Mouse (Mus musculus): Measurements from ENCODE around the gene Mrpl12. TPM values are rescaled to one million over a fixed set of nuclear protein-coding genes. Genes with fewer than 3 reads are reported as not detected.

The Mrpl12 gene
- polyA plus RNA-seq, 1 experiment from 2014 or later = 113 TPM

DNA sequence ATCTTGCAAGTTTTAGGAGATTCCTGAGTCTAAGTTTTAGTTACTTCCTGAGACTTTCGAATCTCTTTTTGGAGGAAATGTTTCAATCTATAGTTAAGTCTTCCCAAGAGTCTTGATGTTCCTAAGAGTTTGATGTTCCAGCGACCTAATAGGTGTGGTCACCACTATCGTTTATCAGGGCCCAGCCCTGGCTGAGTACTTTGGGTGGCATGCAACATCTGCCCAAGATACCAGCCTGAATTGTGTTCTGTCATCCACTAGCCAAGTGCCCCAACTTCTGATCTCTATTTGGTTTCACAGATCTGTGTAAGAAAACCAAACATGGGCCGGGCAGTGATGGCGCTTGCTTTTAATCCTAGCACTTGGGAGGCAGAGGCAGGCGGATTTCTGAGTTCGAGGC, 29.0 kb upstream of the Mrpl12 start:
- Histone ChIP-seq H3K4me1 (peaks cover 20% of the 10 kb centered on the region), H3K9me3 (no peaks in the 10 kb centered on the region), H3K4me3 (no peak overlapping the region), H3K36me3 (peaks cover 10% of the 10 kb centered on the region), H3K4me2 (no peak overlapping the region), H3K9ac (no peak overlapping the region), H3K27me3 (no peaks in the 10 kb centered on the region), H3K27ac (no peak overlapping the region)
- WGBS = 93% methylated on average over 7 of the region's 7 CpGs
- no peak for ATAC-seq (ENCODE audit: insufficient number of reproducible peaks, low FRiP score, low TSS enrichment, low read depth)

DNA sequence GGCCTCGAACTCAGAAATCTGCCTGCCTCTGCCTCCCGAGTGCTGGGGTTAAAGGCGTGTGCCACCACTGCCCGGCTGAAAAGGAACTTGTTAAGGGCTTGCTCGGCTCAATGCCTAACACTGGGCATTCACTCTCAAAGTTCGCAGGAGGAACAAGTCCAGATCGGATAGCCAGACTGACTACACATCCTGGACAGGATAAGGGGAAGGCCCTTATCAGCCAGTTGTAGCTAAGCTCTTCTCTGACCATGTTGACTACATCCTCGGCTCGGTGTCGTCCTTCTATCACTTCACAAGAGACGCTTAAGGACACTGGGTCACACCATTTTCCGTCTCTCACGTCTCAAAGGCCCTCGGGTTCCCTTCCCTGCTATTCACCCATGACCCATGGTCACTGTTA, 27.0 kb upstream of the Mrpl12 start:
- no peak for ATAC-seq (ENCODE audit: insufficient number of reproducible peaks, low FRiP score, low TSS enrichment, low read depth)
- peaks cover 27% of the 10 kb centered on the region for H3K36me3 ChIP-seq

GRCm38 (mm10) chr11:120457772-120458751, 26.4 kb upstream of the Mrpl12 start, which contains the start of the genes Oxld1 and Ccdc137:
TSS of gene Oxld1 (minus strand) at chr11:120458068.
TSS of gene Ccdc137 (plus strand) at chr11:120458115.
- WGBS = 4% methylated on average over 62 of the region's 62 CpGs
- peak within 1 kb of the TSS; percentile 81 for H3K27ac ChIP-seq
- peak within 1 kb of the TSS; percentile 76 for H3K4me3 ChIP-seq
- H3K4me2 ChIP-seq = peak within 1 kb of the TSS; percentile 76
- peak within 1 kb of the TSS; percentile 95 for H3K9ac ChIP-seq
- H3K27me3 ChIP-seq = no peaks in the 10 kb centered on the region
- peaks cover 34% of the 10 kb centered on the region for H3K36me3 ChIP-seq
- H3K9me3 ChIP-seq = no peaks in the 10 kb centered on the region
- peak; percentile 83; the same call in 1 of the 2 replicates for ATAC-seq (ENCODE audit: insufficient number of reproducible peaks, low FRiP score, low TSS enrichment, low read depth)
- peaks cover 20% of the 10 kb centered on the region for H3K4me1 ChIP-seq

More for the DNA sequence above, 27.0 kb upstream of the Mrpl12 start:
- Histone ChIP-seq H3K9me3 (no peaks in the 10 kb centered on the region), H3K4me1 (peaks cover 20% of the 10 kb centered on the region), H3K4me2 (peak overlapping the region; percentile 76), H3K4me3 (peak overlapping the region; percentile 76), H3K27ac (peak overlapping the region; percentile 81), H3K27me3 (no peaks in the 10 kb centered on the region), H3K9ac (peak overlapping the region; percentile 95)
- WGBS = 29% methylated on average over 14 of the region's 14 CpGs

GRCm38 (mm10) chr11:120458847-120459597, 25.4 kb upstream of the Mrpl12 start:
- Histone ChIP-seq H3K27me3 (no peaks in the 10 kb centered on the region), H3K36me3 (peaks cover 43% of the 10 kb centered on the region), H3K9ac (peak overlapping the region; percentile 95; the same call in 1 of the 2 replicates), H3K27ac (no peak overlapping the region), H3K4me1 (peaks cover 20% of the 10 kb centered on the region), H3K4me2 (peak overlapping the region; percentile 76), H3K9me3 (no peaks in the 10 kb centered on the region), H3K4me3 (peak overlapping the region; percentile 76)
- ATAC-seq (ENCODE audit: insufficient number of reproducible peaks, low FRiP score, low TSS enrichment, low read depth) = no peak
- WGBS = 62% methylated on average over 6 of the region's 6 CpGs

DNA sequence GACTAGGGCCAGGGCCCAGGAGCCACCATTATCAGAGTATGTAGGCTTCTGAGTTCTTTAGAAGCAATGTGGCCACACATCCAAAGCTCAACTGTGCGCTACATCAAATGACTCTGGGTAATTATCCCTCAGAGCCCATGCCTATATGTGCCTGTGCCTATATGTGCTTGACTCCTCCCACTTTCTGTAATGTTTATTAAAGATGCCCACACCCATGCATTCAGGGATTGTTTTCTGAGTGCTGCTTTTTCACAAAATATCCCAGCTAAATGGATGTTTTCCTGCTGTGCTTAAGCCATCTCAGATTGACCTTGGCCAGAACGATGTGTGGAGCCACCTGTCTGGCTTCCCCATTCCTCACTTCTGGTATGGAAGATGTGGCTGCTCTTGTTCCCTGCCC, 20.9 kb upstream of the Mrpl12 start:
- Histone ChIP-seq H3K4me3 (no peak overlapping the region), H3K27me3 (no peaks in the 10 kb centered on the region), H3K36me3 (peaks cover 52% of the 10 kb centered on the region), H3K9me3 (no peaks in the 10 kb centered on the region), H3K4me2 (no peak overlapping the region), H3K9ac (no peak overlapping the region), H3K27ac (no peak overlapping the region), H3K4me1 (peaks cover 33% of the 10 kb centered on the region)
- WGBS = 85% methylated on average over 2 of the region's 2 CpGs
- no peak for ATAC-seq (ENCODE audit: insufficient number of reproducible peaks, low FRiP score, low TSS enrichment, low read depth)

- WGBS = 81% methylated on average over 5 of the region's 5 CpGs
- peaks cover 56% of the 10 kb centered on the region for H3K36me3 ChIP-seq
- H3K27ac ChIP-seq = no peak overlapping the region
- ATAC-seq (ENCODE audit: insufficient number of reproducible peaks, low FRiP score, low TSS enrichment, low read depth) = no peak
- H3K9ac ChIP-seq = no peak overlapping the region
- H3K4me1 ChIP-seq = peaks cover 28% of the 10 kb centered on the region
- H3K27me3 ChIP-seq = no peaks in the 10 kb centered on the region
- H3K4me3 ChIP-seq = no peak overlapping the region
- no peaks in the 10 kb centered on the region for H3K9me3 ChIP-seq
- H3K4me2 ChIP-seq = no peak overlapping the region
Observed at GRCm38 (mm10) chr11:120464365-120464764, 20.0 kb upstream of the Mrpl12 start.

DNA sequence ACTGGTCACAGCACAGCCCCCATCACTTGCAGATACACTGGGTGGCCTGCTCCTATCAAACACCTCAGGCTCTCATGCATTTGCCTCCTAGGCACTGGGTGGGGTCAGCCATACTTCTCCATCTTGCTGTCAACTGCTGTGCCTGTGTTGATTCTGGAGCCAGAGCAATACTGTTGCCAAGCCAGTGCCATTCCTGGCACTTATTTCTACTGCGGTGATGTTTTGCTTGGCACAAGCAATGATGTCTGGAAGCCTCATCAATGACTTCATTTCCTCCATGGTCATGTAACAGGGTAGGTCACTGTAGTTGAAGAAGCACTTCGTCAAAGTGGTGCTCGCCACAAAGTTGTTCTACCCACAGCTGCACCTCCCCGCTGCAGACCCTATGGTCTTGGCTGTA, 18.9 kb upstream of the Mrpl12 start:
- ATAC-seq (ENCODE audit: insufficient number of reproducible peaks, low FRiP score, low TSS enrichment, low read depth) = no peak
- 75% methylated on average over 4 of the region's 4 CpGs for WGBS
- H3K36me3 ChIP-seq = peaks cover 61% of the 10 kb centered on the region

GRCm38 (mm10) chr11:120467051-120467735, 17.2 kb upstream of the Mrpl12 start, which contains the start of gene Arl16:
TSS of gene Arl16 (minus strand) at chr11:120467607.
- WGBS = under 1% methylated on average over 51 of the region's 54 CpGs
- peaks cover 25% of the 10 kb centered on the region for H3K4me1 ChIP-seq
- H3K9me3 ChIP-seq = no peaks in the 10 kb centered on the region
- ATAC-seq (ENCODE audit: insufficient number of reproducible peaks, low FRiP score, low TSS enrichment, low read depth) = peak; percentile 99
- H3K27ac ChIP-seq = peak within 1 kb of the TSS; percentile 83
- H3K36me3 ChIP-seq = peaks cover 62% of the 10 kb centered on the region
- H3K4me2 ChIP-seq = peak within 1 kb of the TSS; percentile 89
- no peaks in the 10 kb centered on the region for H3K27me3 ChIP-seq
- H3K9ac ChIP-seq = peak within 1 kb of the TSS; percentile 94
- H3K4me3 ChIP-seq = peak within 1 kb of the TSS; percentile 100

More for the DNA sequence above, 18.9 kb upstream of the Mrpl12 start:
- Histone ChIP-seq H3K4me2 (0 out of 2 replicates have a peak overlapping the region, but pooled peaks have one; percentile 89), H3K9me3 (no peaks in the 10 kb centered on the region), H3K4me1 (peaks cover 25% of the 10 kb centered on the region), H3K27me3 (no peaks in the 10 kb centered on the region), H3K9ac (no peak overlapping the region), H3K4me3 (peak overlapping the region; percentile 100; the same call in 1 of the 2 replicates), H3K27ac (no peak overlapping the region)

GRCm38 (mm10) chr11:120467736-120468092, 16.7 kb upstream of the Mrpl12 start:
- H3K36me3 ChIP-seq = peaks cover 63% of the 10 kb centered on the region
- H3K4me2 ChIP-seq = peak overlapping the region; percentile 80
- H3K9ac ChIP-seq = peak overlapping the region; percentile 94
- H3K4me1 ChIP-seq = peaks cover 25% of the 10 kb centered on the region
- H3K4me3 ChIP-seq = peak overlapping the region; percentile 100
- peak overlapping the region; percentile 47; the same call in 1 of the 2 replicates for H3K27ac ChIP-seq
- peak; percentile 31 for ATAC-seq (ENCODE audit: insufficient number of reproducible peaks, low FRiP score, low TSS enrichment, low read depth)
- no peaks in the 10 kb centered on the region for H3K27me3 ChIP-seq
- no peaks in the 10 kb centered on the region for H3K9me3 ChIP-seq
- under 1% methylated on average over 33 of the region's 33 CpGs for WGBS

GRCm38 (mm10) chr11:120472052-120472451, 12.4 kb upstream of the Mrpl12 start:
- Histone ChIP-seq H3K9me3 (no peaks in the 10 kb centered on the region), H3K4me2 (no peak overlapping the region), H3K4me3 (no peak overlapping the region), H3K4me1 (peaks cover 10% of the 10 kb centered on the region), H3K27me3 (no peaks in the 10 kb centered on the region), H3K36me3 (peaks cover 76% of the 10 kb centered on the region), H3K9ac (no peak overlapping the region), H3K27ac (no peak overlapping the region)
- WGBS = 95% methylated on average over 6 of the region's 6 CpGs
- ATAC-seq (ENCODE audit: insufficient number of reproducible peaks, low FRiP score, low TSS enrichment, low read depth) = no peak

DNA sequence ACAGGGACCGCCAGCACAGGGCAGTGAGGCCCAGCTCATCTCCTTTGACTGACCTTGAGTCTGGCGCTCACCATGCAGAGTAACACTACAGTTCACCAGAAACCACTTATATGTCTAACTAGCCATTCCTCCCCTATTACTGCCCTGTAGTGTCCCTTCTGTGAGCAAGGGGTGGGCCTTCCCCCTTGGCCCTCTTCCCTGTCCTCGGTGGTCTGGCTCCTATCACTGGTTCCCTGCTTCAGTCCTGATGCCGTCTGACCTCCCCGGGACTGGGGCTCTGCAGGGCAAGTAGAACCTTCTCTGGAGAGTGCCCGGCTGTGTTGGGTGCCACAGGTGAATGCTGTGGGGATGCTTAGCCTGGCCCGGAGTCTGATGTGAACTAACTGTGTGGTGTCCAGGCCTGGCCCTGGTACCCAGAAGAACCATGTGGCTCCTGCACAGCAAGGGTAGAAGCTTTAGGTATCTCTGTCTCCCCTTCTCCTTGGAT, 922 bp upstream of the Mrpl12 start:
- H3K27ac ChIP-seq = peak overlapping the region; percentile 84; the same call in 1 of the 2 replicates
- WGBS = 86% methylated on average over 7 of the region's 7 CpGs

More for the DNA sequence above, 922 bp upstream of the Mrpl12 start:
- peak overlapping the region; percentile 71; the same call in 1 of the 2 replicates for H3K4me2 ChIP-seq
- peaks cover 17% of the 10 kb centered on the region for H3K4me1 ChIP-seq
- H3K36me3 ChIP-seq = peaks cover 67% of the 10 kb centered on the region
- H3K9ac ChIP-seq = 0 out of 2 replicates have a peak overlapping the region, but pooled peaks have one; percentile 45
- ATAC-seq (ENCODE audit: insufficient number of reproducible peaks, low FRiP score, low TSS enrichment, low read depth) = no peak
- H3K4me3 ChIP-seq = peak overlapping the region; percentile 80
- no peaks in the 10 kb centered on the region for H3K27me3 ChIP-seq
- H3K9me3 ChIP-seq = no peaks in the 10 kb centered on the region
